Mouse (Mus musculus) brain, embryonic 14.5 days (tissue): ENCODE results near the gene Bcl2l13. TPM values are rescaled to one million over a fixed set of nuclear protein-coding genes. Genes with fewer than 3 reads are reported as not detected.

Experiments
- DNase-seq: peaks from one replicate; pipeline ENCODE4 v3.0.0-alpha.2; 2011; ENCODE audit warnings: low read depth
- CTCF ChIP-seq: fragments of 200-500 bp; IDR thresholded peaks from 2 replicates; pipeline ENCODE4 v1.5.1; 2012; ENCODE audit warnings: inconsistent platforms, mild to moderate bottlenecking, moderate library complexity, borderline replicate concordance; ENCODE audit not compliant: insufficient read depth, insufficient read length; ENCODE audit errors: extremely low read depth
- POLR2A ChIP-seq: fragments of 200-500 bp; IDR thresholded peaks from 2 replicates; pipeline ENCODE4 v1.6.1; 2012; ENCODE audit warnings: mild to moderate bottlenecking, inconsistent platforms, borderline replicate concordance; ENCODE audit not compliant: poor library complexity, insufficient read depth, insufficient read length, severe bottlenecking; ENCODE audit errors: extremely low read depth
- polyA plus RNA-seq: library from polyadenylated mRNA; depleted of rRNA; stranded (reverse); fragments of >200 nt; gene quantifications from 2 replicates; pipeline ENCODE4 v1.2.3, GENCODE M21; 2012; rRNA removed

Gene Bcl2l13
- polyA plus RNA-seq, 1 experiment: 31.3 TPM

GRCm38 (mm10) chr6:120940446-120941083 is 104.6 kb downstream of the Bcl2l13 start:
- DNase-seq: no peak
- TF ChIP-seq CTCF (no peak), POLR2A (no peak)

- no peak for DNase-seq
- TF ChIP-seq CTCF (no peak), POLR2A (no peak)
Observed at GRCm38 (mm10) chr6:120941084-120941481, 105.1 kb downstream of the Bcl2l13 start.

GRCm38 (mm10) chr6:120941575-120941974 is 105.6 kb downstream of the Bcl2l13 start:
- TF ChIP-seq CTCF (no peak), POLR2A (no peak)
- DNase-seq: no peak

Other genes starting within 250 kb of the Bcl2l13 start
- gene Cecr2, start 169.8 kb upstream of the Bcl2l13 start, polyA plus RNA-seq: 9.3 and 10.4 TPM in 2 replicates
- 6.1 and 10.1 TPM in 2 replicates for gene Slc25a18, start 62.6 kb upstream of the Bcl2l13 start, polyA plus RNA-seq
- gene Atp6v1e1, start 13.4 kb upstream of the Bcl2l13 start, polyA plus RNA-seq: 162 and 195 TPM in 2 replicates
- 23.3 and 23.6 TPM in 2 replicates for gene Bid, start 80.6 kb downstream of the Bcl2l13 start, polyA plus RNA-seq